Mouse (Mus musculus) megakaryocyte, embryonic 14.5 days (primary cell): ENCODE data around the gene Olfr287.

ENCODE experiments used
- FLI1 ChIP-seq: IDR thresholded peaks from 2 replicates; pipeline ENCODE4 v1.6.1; 2012; ENCODE audit warnings: low read length, inconsistent platforms, mixed read lengths
- GATA1 ChIP-seq: IDR thresholded peaks from 3 replicates; pipeline ENCODE4 v1.6.1; 2012; ENCODE audit warnings: mixed read lengths, low read length, inconsistent platforms, borderline replicate concordance

- TF ChIP-seq GATA1 (no peak), FLI1 (no peak)
Measured at GRCm38 (mm10) chr15:98226096-98226495, 5.2 kb upstream of the Olfr287 start.
